Mouse (Mus musculus): ENCODE data around the gene Tnfsf14.

- TF ChIP-seq CTCF (IDR thresholded peaks at IDR 0.05; ENCODE audit: low read depth) (no peak), EP300 (IDR thresholded peaks at IDR 0.05; ENCODE audit: low read depth) (no peak)
These were observed 15.4 kb upstream of the Tnfsf14 start for GRCm38 (mm10) chr17:57209330-57209729.
